Mouse (Mus musculus) CH12.LX (cell line): ENCODE measurements around the gene Chmp4b.

Experiments used
- CHD2 ChIP-seq: IDR thresholded peaks from 2 replicates; pipeline ENCODE4 v1.6.1; 2011; ENCODE audit warnings: low read length, improper control_type of control experiment
- CTCF ChIP-seq, 2 experiments: IDR thresholded peaks in 1 of 2; conservative IDR thresholded peaks in 1 of 2; 2 replicates each; pipeline ENCODE4 v1.5.1; 2011 to 2012; ENCODE audit warnings: low read depth in 2 of 2, low read length in 2 of 2, improper control_type of control experiment in 1 of 2, inconsistent platforms in 1 of 2, mild to moderate bottlenecking in 1 of 2, moderate library complexity in 1 of 2
- HCFC1 ChIP-seq: IDR thresholded peaks from 2 replicates; pipeline ENCODE4 v1.6.1; 2012; ENCODE audit warnings: low read depth, mild to moderate bottlenecking, inconsistent platforms, low read length, improper control_type of control experiment
- MAZ ChIP-seq: IDR thresholded peaks from 2 replicates; pipeline ENCODE4 v1.6.1; 2012; ENCODE audit warnings: low read depth, mild to moderate bottlenecking, inconsistent platforms, low read length, improper control_type of control experiment, moderate library complexity
- MEF2A ChIP-seq: IDR thresholded peaks from 2 replicates; pipeline ENCODE4 v1.6.1; 2014; ENCODE audit warnings: low read depth, mild to moderate bottlenecking, inconsistent platforms, low read length, improper control_type of control experiment, borderline replicate concordance
- TBP ChIP-seq: conservative IDR thresholded peaks from 2 replicates; pipeline ENCODE4 v1.6.1; 2011; ENCODE audit warnings: low read depth, low read length, improper control_type of control experiment

DNA sequence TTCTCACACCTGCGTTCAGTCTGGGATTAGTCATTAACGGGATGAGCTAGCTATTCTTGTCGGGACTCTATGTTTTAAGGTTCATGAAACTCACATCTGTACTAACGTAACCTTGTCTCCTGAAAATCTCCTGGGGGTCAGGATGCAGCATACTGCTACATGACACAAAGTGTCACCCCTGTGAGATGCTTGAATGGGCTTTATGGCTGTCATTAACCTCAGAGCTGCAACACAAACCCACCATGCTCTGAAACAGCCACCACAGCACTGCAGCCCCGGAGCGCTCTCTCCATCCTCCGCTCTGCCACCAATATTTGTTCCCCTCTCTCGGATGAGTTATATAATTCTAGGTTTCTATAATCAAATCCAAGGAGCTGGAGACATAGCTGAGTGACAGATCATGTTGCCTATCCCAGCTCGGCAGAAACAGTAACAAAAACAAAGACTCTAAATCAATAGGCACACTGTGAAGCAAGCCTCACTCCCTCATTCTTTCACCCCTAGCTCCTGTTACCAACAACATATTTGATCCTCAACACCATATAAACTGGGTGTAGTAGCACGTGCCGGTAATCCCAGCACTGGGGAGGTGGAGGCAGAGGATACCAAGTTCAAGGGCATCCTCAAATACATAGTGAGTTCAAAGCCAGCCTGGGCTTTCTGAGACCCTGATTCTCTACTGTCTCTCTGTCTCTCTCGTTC, 67.5 kb downstream of the Chmp4b start:
- TF ChIP-seq MAZ (no peak), CTCF (conservative IDR thresholded peaks at IDR 0.05 in 1 of 2, IDR thresholded peaks at IDR 0.05 in 1 of 2; ENCODE audit: low read depth in 2 of 2, low read length in 2 of 2) (no peak), HCFC1 (no peak), TBP (no peak), MEF2A (no peak), CHD2 (no peak)
